Mouse (Mus musculus) gastrocnemius, adult 2 months (tissue): ENCODE results near the gene Lce1d. TPM values are rescaled to one million over a fixed set of nuclear protein-coding genes. Genes with fewer than 3 reads are reported as not detected.
"Not testable (repeated sequence)": the region's sequence is repeated elsewhere in the genome, so short reads cannot be mapped to it uniquely, and the experiment has no call there.

ENCODE experiments used
- DNase-seq: peaks from one replicate; pipeline ENCODE4 v3.0.0; 2022
- H3K27ac ChIP-seq: fragments of 200-600 bp; 2 replicates; pipeline ENCODE4 v1.8.1; 2022; ENCODE audit warnings: mild to moderate bottlenecking
- H3K4me3 ChIP-seq: fragments of 200-600 bp; 2 replicates; pipeline ENCODE4 v1.8.1; 2022; ENCODE audit warnings: mild to moderate bottlenecking, moderate library complexity
- CTCF ChIP-seq: fragments of 200-600 bp; IDR thresholded peaks from 2 replicates; pipeline ENCODE4 v1.8.1; 2022; ENCODE audit warnings: antibody characterized with exemption, mild to moderate bottlenecking, moderate library complexity
- intact Hi-C: fragments of 180-260 bp; cut with DNase I; formaldehyde crosslinking; loops from one replicate; pipeline ENCODE4 v1.15.1; 2025
- long read RNA-seq, 2 experiments: library from polyadenylated mRNA; stranded (forward); transcript quantifications; one replicate each; pipeline ENCODE4 v2.0.0; 2021
- total RNA-seq, 2 experiments: library from RNA; stranded (reverse); gene quantifications; 2 replicates each; pipeline ENCODE4 v1.2.3; 2021

Gene Lce1d
- not detected for total RNA-seq
- long read RNA-seq, experiment 1, result 0 reads
- long read RNA-seq, experiment 2, result 0 reads

GRCm38 (mm10) chr3:92687110-92687509 lies at the start of gene Lce1d:
Gene Lce1d, minus strand, starts transcription at chr3:92687210.
- no peak for DNase-seq
- Histone ChIP-seq H3K27ac (no peak within 1 kb of the TSS), H3K4me3 (no peak within 1 kb of the TSS)
- TF ChIP-seq CTCF, result no peak
- intact Hi-C loops, result no loop called here

- H3K27ac ChIP-seq, result no peak overlapping the region
- no peak overlapping the region for H3K4me3 ChIP-seq
- no peak for TF ChIP-seq CTCF
- no peak for DNase-seq
- intact Hi-C loops, result no loop called here
Measured at GRCm38 (mm10) chr3:92722631-92723030, 35.6 kb upstream of the Lce1d start.

GRCm38 (mm10) chr3:92720250-92720649 lies 33.2 kb upstream of the Lce1d start, which contains the start of gene Lce1f:
Gene Lce1f, minus strand, starts transcription at chr3:92720350.
- intact Hi-C loops, result no loop called here
- TF ChIP-seq CTCF, result no peak
- H3K4me3 ChIP-seq, result no peak within 1 kb of the TSS
- H3K27ac ChIP-seq, result no peak within 1 kb of the TSS
- DNase-seq, result no peak

GRCm38 (mm10) chr3:92715122-92715521 lies 28.1 kb upstream of the Lce1d start:
- Histone ChIP-seq H3K4me3 (no peak overlapping the region), H3K27ac (no peak overlapping the region)
- intact Hi-C loops, result no loop called here
- no peak for TF ChIP-seq CTCF
- no peak for DNase-seq

GRCm38 (mm10) chr3:92708974-92709373 lies 22.0 kb upstream of the Lce1d start, which contains the start of gene Lce1e:
Gene Lce1e, minus strand, starts transcription at chr3:92709074.
- no peak for TF ChIP-seq CTCF
- intact Hi-C loops, result no loop called here
- Histone ChIP-seq H3K27ac (no peak within 1 kb of the TSS), H3K4me3 (no peak within 1 kb of the TSS)
- DNase-seq, result no peak

- no peak for DNase-seq
- Histone ChIP-seq H3K4me3 (no peak overlapping the region), H3K27ac (no peak overlapping the region)
- TF ChIP-seq CTCF, result no peak
- intact Hi-C loops, result no loop called here
Measured at GRCm38 (mm10) chr3:92694613-92695012, 7.6 kb upstream of the Lce1d start.

- no peak for TF ChIP-seq CTCF
- no peak overlapping the region for H3K27ac ChIP-seq
Measured at GRCm38 (mm10) chr3:92691688-92692087, 4.7 kb upstream of the Lce1d start.

GRCm38 (mm10) chr3:92689154-92689553 lies 2.1 kb upstream of the Lce1d start:
- H3K4me3 ChIP-seq, result peak overlapping the region; percentile 52
- intact Hi-C loops, result not testable (repeated sequence)

More at GRCm38 (mm10) chr3:92691688-92692087, 4.7 kb upstream of the Lce1d start:
- intact Hi-C loops, result no loop called here
- no peak for DNase-seq
- H3K4me3 ChIP-seq, result no peak overlapping the region

GRCm38 (mm10) chr3:92678947-92679346 lies 8.1 kb downstream of the Lce1d start, which contains the start of gene Lce1c:
Gene Lce1c, plus strand, starts transcription at chr3:92679247.
- intact Hi-C loops, result no loop called here
- H3K27ac ChIP-seq, result no peak within 1 kb of the TSS
- no peak for TF ChIP-seq CTCF
- DNase-seq, result no peak
- no peak within 1 kb of the TSS for H3K4me3 ChIP-seq

More at GRCm38 (mm10) chr3:92689154-92689553, 2.1 kb upstream of the Lce1d start:
- DNase-seq, result peak; percentile 57
- H3K27ac ChIP-seq, result peak overlapping the region; percentile 67; the same call in 1 of the 2 replicates

GRCm38 (mm10) chr3:92670215-92670614 lies 16.8 kb downstream of the Lce1d start, which contains the start of gene Lce1a2:
Gene Lce1a2, minus strand, starts transcription at chr3:92670315.
- H3K27ac ChIP-seq, result no peak within 1 kb of the TSS
- intact Hi-C loops, result no loop called here
- no peak for DNase-seq
- H3K4me3 ChIP-seq, result no peak within 1 kb of the TSS
- TF ChIP-seq CTCF, result no peak

GRCm38 (mm10) chr3:92656826-92657225 lies 30.2 kb downstream of the Lce1d start, which contains the start of gene Lce1b:
Gene Lce1b, minus strand, starts transcription at chr3:92656926.
- Histone ChIP-seq H3K27ac (no peak within 1 kb of the TSS), H3K4me3 (no peak within 1 kb of the TSS)
- TF ChIP-seq CTCF, result no peak
- intact Hi-C loops, result no loop called here
- no peak for DNase-seq

GRCm38 (mm10) chr3:92648207-92648606 lies 38.8 kb downstream of the Lce1d start, which contains the start of gene Lce1a1:
Gene Lce1a1, minus strand, starts transcription at chr3:92648307.
- no peak for DNase-seq
- intact Hi-C loops, result no loop called here
- no peak for TF ChIP-seq CTCF
- Histone ChIP-seq H3K4me3 (no peak within 1 kb of the TSS), H3K27ac (no peak within 1 kb of the TSS)

GRCm38 (mm10) chr3:92639854-92640253 lies 47.2 kb downstream of the Lce1d start:
- no peak for DNase-seq
- no peak for TF ChIP-seq CTCF
- Histone ChIP-seq H3K4me3 (no peak overlapping the region), H3K27ac (no peak overlapping the region)
- intact Hi-C loops, result no loop called here

- H3K4me3 ChIP-seq, result no peak overlapping the region
- H3K27ac ChIP-seq, result no peak overlapping the region
- no peak for TF ChIP-seq CTCF
- DNase-seq, result no peak
- intact Hi-C loops, result no loop called here
Measured at GRCm38 (mm10) chr3:92638653-92638991, 48.4 kb downstream of the Lce1d start.
